Mouse (Mus musculus) thymus, adult 2 months (tissue): ENCODE measurements around the gene Mrs2.

Experiments
- CTCF ChIP-seq: fragments of 200-500 bp; IDR thresholded peaks from 2 replicates; pipeline ENCODE4 v1.5.1; 2012; ENCODE audit warnings: mild to moderate bottlenecking, control low read depth, low read length, moderate library complexity, borderline replicate concordance; ENCODE audit not compliant: control insufficient read depth, poor library complexity, insufficient read depth; ENCODE audit errors: extremely low read depth
- POLR2A ChIP-seq: fragments of 200-500 bp; IDR thresholded peaks from 2 replicates; pipeline ENCODE4 v1.6.1; 2012; ENCODE audit warnings: mild to moderate bottlenecking, low read length, control low read depth, moderate library complexity; ENCODE audit not compliant: control insufficient read depth, poor library complexity, insufficient read depth; ENCODE audit errors: extremely low read depth

GRCm38 (mm10) chr13:25007115-25007514, 13.1 kb downstream of the Mrs2 start:
- TF ChIP-seq POLR2A (no peak), CTCF (no peak)
